Mouse (Mus musculus): ENCODE measurements at regions not wholly inside any gene's neighbourhood (a gene's known extent, or its start where the extent isn't known, plus 50 kb on each side); places are given as distances from the start of the nearest gene placed in this dataset.

- Histone ChIP-seq H3K4me3 (replicated peaks; ENCODE audit: low read depth, low read length) (no peak overlapping the region), H3K27ac (replicated peaks; ENCODE audit: low read depth, low read length) (no peak overlapping the region), H3K9ac (replicated peaks; ENCODE audit: low read length) (no peak overlapping the region), H3K4me2 (ENCODE audit: low read length) (no peak overlapping the region), H3K36me3 (ENCODE audit: control insufficient read depth, insufficient read depth, low read length) (no peaks in the 10 kb centered on the region), H3K27me3 (ENCODE audit: control insufficient read depth, insufficient read depth, low read length) (no peaks in the 10 kb centered on the region), H3K4me1 (ENCODE audit: control insufficient read depth, insufficient read depth, low read length) (no peaks in the 10 kb centered on the region), H3K9me3 (ENCODE audit: control insufficient read depth, low read length) (no peaks in the 10 kb centered on the region)
- 97% methylated on average over 3 of the region's 3 CpGs for WGBS
- ATAC-seq (ENCODE audit: low FRiP score, low TSS enrichment) (no peak), DNase-seq (no peak)
Measured at GRCm38 (mm10) chr15:72360049-72360448, 1474.3 kb upstream of the Gm6569 start.

- no peak for ATAC-seq (ENCODE audit: low FRiP score, low TSS enrichment)
- Histone ChIP-seq H3K4me2 (ENCODE audit: low read length) (no peak overlapping the region), H3K9ac (replicated peaks; ENCODE audit: low read length) (no peak overlapping the region), H3K4me1 (ENCODE audit: control insufficient read depth, insufficient read depth, low read length) (no peaks in the 10 kb centered on the region), H3K4me3 (replicated peaks; ENCODE audit: low read depth, low read length) (no peak overlapping the region), H3K36me3 (ENCODE audit: control insufficient read depth, insufficient read depth, low read length) (no peaks in the 10 kb centered on the region), H3K27ac (replicated peaks; ENCODE audit: low read depth, low read length) (no peak overlapping the region), H3K27me3 (ENCODE audit: control insufficient read depth, insufficient read depth, low read length) (no peaks in the 10 kb centered on the region), H3K9me3 (ENCODE audit: control insufficient read depth, low read length) (no peaks in the 10 kb centered on the region)
- WGBS, result 93% methylated on average over 4 of the region's 4 CpGs
- DNase-seq, result no peak
Measured at GRCm38 (mm10) chr15:72360463-72361030, 1473.8 kb upstream of the Gm6569 start.

- Histone ChIP-seq H3K9ac (replicated peaks; ENCODE audit: low read length) (no peak overlapping the region), H3K27me3 (ENCODE audit: control insufficient read depth, insufficient read depth, low read length) (no peaks in the 10 kb centered on the region), H3K36me3 (ENCODE audit: control insufficient read depth, insufficient read depth, low read length) (no peaks in the 10 kb centered on the region), H3K4me3 (replicated peaks; ENCODE audit: low read depth, low read length) (no peak overlapping the region), H3K27ac (replicated peaks; ENCODE audit: low read depth, low read length) (no peak overlapping the region), H3K4me1 (ENCODE audit: control insufficient read depth, insufficient read depth, low read length) (no peaks in the 10 kb centered on the region), H3K9me3 (ENCODE audit: control insufficient read depth, low read length) (no peaks in the 10 kb centered on the region), H3K4me2 (ENCODE audit: low read length) (no peak overlapping the region)
- DNase-seq (no peak), ATAC-seq (ENCODE audit: low FRiP score, low TSS enrichment) (no peak)
- 90% methylated on average over 4 of the region's 4 CpGs for WGBS
Measured at GRCm38 (mm10) chr15:72373041-72373440, 1461.3 kb upstream of the Gm6569 start.

GRCm38 (mm10) chr15:72377201-72377600, 1457.2 kb upstream of the Gm6569 start:
- Histone ChIP-seq H3K9me3 (ENCODE audit: control insufficient read depth, low read length) (no peaks in the 10 kb centered on the region), H3K36me3 (ENCODE audit: control insufficient read depth, insufficient read depth, low read length) (no peaks in the 10 kb centered on the region), H3K4me3 (replicated peaks; ENCODE audit: low read depth, low read length) (no peak overlapping the region), H3K27ac (replicated peaks; ENCODE audit: low read depth, low read length) (no peak overlapping the region), H3K27me3 (ENCODE audit: control insufficient read depth, insufficient read depth, low read length) (no peaks in the 10 kb centered on the region), H3K4me1 (ENCODE audit: control insufficient read depth, insufficient read depth, low read length) (no peaks in the 10 kb centered on the region), H3K4me2 (ENCODE audit: low read length) (no peak overlapping the region), H3K9ac (replicated peaks; ENCODE audit: low read length) (no peak overlapping the region)
- DNase-seq, result no peak
- no peak for ATAC-seq (ENCODE audit: low FRiP score, low TSS enrichment)

DNA sequence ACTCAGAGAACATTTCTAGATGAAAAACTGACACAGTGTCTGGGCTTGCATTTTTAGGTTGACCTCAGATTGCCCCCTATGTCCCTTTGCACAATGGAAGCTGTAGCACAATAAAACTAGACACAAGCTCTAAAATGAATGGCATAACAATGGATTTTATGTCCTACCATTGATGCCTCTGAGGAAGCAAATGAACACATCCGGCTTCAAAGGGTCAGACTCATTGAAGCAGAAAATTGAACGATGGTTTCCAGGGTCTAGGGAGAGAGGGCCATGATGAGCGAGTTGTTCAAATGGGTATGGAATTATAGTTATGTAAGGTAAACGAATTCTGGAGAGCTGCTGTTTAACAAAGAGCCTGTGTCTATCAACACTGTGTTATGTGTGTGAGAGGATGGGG, 1455.1 kb upstream of the Gm6569 start:
- no peaks in the 10 kb centered on the region for H3K4me1 ChIP-seq (ENCODE audit: control insufficient read depth, insufficient read depth, low read length)
- no peak overlapping the region for H3K9ac ChIP-seq (replicated peaks; ENCODE audit: low read length)
- WGBS, result 22% methylated on average over 4 of the region's 4 CpGs
- ATAC-seq (ENCODE audit: low FRiP score, low TSS enrichment) (no peak), DNase-seq (no peak)
- H3K4me3 ChIP-seq (replicated peaks; ENCODE audit: low read depth, low read length), result no peak overlapping the region
- H3K4me2 ChIP-seq (ENCODE audit: low read length), result no peak overlapping the region
- no peaks in the 10 kb centered on the region for H3K36me3 ChIP-seq (ENCODE audit: control insufficient read depth, insufficient read depth, low read length)
- H3K27ac ChIP-seq (replicated peaks; ENCODE audit: low read depth, low read length), result no peak overlapping the region
- no peaks in the 10 kb centered on the region for H3K27me3 ChIP-seq (ENCODE audit: control insufficient read depth, insufficient read depth, low read length)
- no peaks in the 10 kb centered on the region for H3K9me3 ChIP-seq (ENCODE audit: control insufficient read depth, low read length)

- Histone ChIP-seq H3K4me3 (replicated peaks; ENCODE audit: low read depth, low read length) (no peak overlapping the region), H3K4me1 (ENCODE audit: control insufficient read depth, insufficient read depth, low read length) (no peaks in the 10 kb centered on the region), H3K27me3 (ENCODE audit: control insufficient read depth, insufficient read depth, low read length) (no peaks in the 10 kb centered on the region), H3K4me2 (ENCODE audit: low read length) (no peak overlapping the region), H3K36me3 (ENCODE audit: control insufficient read depth, insufficient read depth, low read length) (no peaks in the 10 kb centered on the region), H3K27ac (replicated peaks; ENCODE audit: low read depth, low read length) (no peak overlapping the region), H3K9ac (replicated peaks; ENCODE audit: low read length) (no peak overlapping the region), H3K9me3 (ENCODE audit: control insufficient read depth, low read length) (no peaks in the 10 kb centered on the region)
- ATAC-seq (ENCODE audit: low FRiP score, low TSS enrichment) (no peak), DNase-seq (peak; percentile 6)
- WGBS, result 77% methylated on average over 8 of the region's 8 CpGs
Measured at GRCm38 (mm10) chr15:72381164-72381563, 1453.2 kb upstream of the Gm6569 start.

- Histone ChIP-seq H3K27ac (replicated peaks; ENCODE audit: low read depth, low read length) (peak overlapping the region; percentile 32; the same call in 1 of the 2 replicates), H3K9me3 (ENCODE audit: control insufficient read depth, low read length) (no peaks in the 10 kb centered on the region), H3K4me2 (ENCODE audit: low read length) (no peak overlapping the region), H3K4me1 (ENCODE audit: control insufficient read depth, insufficient read depth, low read length) (no peaks in the 10 kb centered on the region), H3K4me3 (replicated peaks; ENCODE audit: low read depth, low read length) (no peak overlapping the region), H3K27me3 (ENCODE audit: control insufficient read depth, insufficient read depth, low read length) (no peaks in the 10 kb centered on the region), H3K9ac (replicated peaks; ENCODE audit: low read length) (no peak overlapping the region), H3K36me3 (ENCODE audit: control insufficient read depth, insufficient read depth, low read length) (no peaks in the 10 kb centered on the region)
- WGBS, result 87% methylated on average over 5 of the region's 5 CpGs
- no peak for ATAC-seq (ENCODE audit: low FRiP score, low TSS enrichment)
- DNase-seq, result no peak
Measured at GRCm38 (mm10) chr15:72381744-72382143, 1452.6 kb upstream of the Gm6569 start.

DNA sequence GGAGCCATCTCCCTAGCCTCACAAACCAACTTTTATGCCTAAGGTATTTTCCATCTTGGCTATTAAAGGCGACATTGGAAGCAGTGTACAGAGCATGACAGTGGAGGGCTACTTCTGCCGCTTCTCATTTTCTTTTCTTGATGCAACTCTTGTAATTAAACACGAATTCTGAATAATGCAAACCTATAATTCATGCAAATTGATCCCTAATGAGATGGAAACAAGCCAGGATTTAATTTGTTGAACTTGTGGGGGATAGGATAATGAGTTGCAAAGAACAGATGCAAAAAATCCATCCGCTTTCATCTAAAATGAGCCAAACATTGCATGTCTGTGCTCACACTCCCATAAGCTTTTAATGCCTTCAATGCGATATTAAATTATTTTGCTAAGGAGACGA, 1451.8 kb upstream of the Gm6569 start:
- Histone ChIP-seq H3K9ac (replicated peaks; ENCODE audit: low read length) (no peak overlapping the region), H3K36me3 (ENCODE audit: control insufficient read depth, insufficient read depth, low read length) (no peaks in the 10 kb centered on the region), H3K4me1 (ENCODE audit: control insufficient read depth, insufficient read depth, low read length) (no peaks in the 10 kb centered on the region), H3K27me3 (ENCODE audit: control insufficient read depth, insufficient read depth, low read length) (no peaks in the 10 kb centered on the region), H3K27ac (replicated peaks; ENCODE audit: low read depth, low read length) (0 out of 2 replicates have a peak overlapping the region, but pooled peaks have one; percentile 14), H3K4me3 (replicated peaks; ENCODE audit: low read depth, low read length) (no peak overlapping the region), H3K4me2 (ENCODE audit: low read length) (no peak overlapping the region), H3K9me3 (ENCODE audit: control insufficient read depth, low read length) (no peaks in the 10 kb centered on the region)
- peak; percentile 73 for DNase-seq
- peak; percentile 34 for ATAC-seq (ENCODE audit: low FRiP score, low TSS enrichment)
- WGBS, result 64% methylated on average over 6 of the region's 6 CpGs

GRCm38 (mm10) chr15:72383062-72383461, 1451.3 kb upstream of the Gm6569 start:
- Histone ChIP-seq H3K4me1 (ENCODE audit: control insufficient read depth, insufficient read depth, low read length) (no peaks in the 10 kb centered on the region), H3K4me2 (ENCODE audit: low read length) (no peak overlapping the region), H3K36me3 (ENCODE audit: control insufficient read depth, insufficient read depth, low read length) (no peaks in the 10 kb centered on the region), H3K4me3 (replicated peaks; ENCODE audit: low read depth, low read length) (no peak overlapping the region), H3K27me3 (ENCODE audit: control insufficient read depth, insufficient read depth, low read length) (no peaks in the 10 kb centered on the region), H3K9me3 (ENCODE audit: control insufficient read depth, low read length) (no peaks in the 10 kb centered on the region), H3K9ac (replicated peaks; ENCODE audit: low read length) (no peak overlapping the region), H3K27ac (replicated peaks; ENCODE audit: low read depth, low read length) (0 out of 2 replicates have a peak overlapping the region, but pooled peaks have one; percentile 14)
- ATAC-seq (ENCODE audit: low FRiP score, low TSS enrichment), result no peak
- 83% methylated on average over 3 of the region's 3 CpGs for WGBS
- no peak for DNase-seq
